ENCODE assay signal across 1 mouse cellular context in the genomic region with DNA sequence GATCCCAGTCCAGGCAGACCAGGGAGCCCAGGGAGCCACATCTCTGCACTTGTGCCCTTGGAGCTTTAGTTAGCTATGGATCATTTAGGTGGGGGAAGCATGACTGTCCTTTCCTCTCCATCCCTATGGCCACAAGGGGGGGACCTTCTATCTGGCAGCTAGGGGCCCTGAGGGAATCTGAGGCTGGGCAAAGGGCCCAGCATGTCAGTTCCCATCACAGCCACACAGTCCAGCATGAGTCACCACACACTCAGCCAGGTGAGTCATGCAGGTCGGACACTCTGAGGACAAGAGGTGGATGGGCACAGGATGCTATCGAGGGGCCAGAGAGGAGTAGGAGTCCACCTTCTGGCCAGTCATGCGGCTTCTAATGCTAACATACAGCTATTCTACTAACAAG.
TF ChIP-seq lines count a peak whose summit lies in the region.

No protein-coding gene starts in this region.

TF ChIP-seq in CH12.LX, 34 proteins besides CTCF, POLR2A, EP300 and RAD21 (continued from another document):
- no peak for TF ChIP-seq USF2 (conservative IDR thresholded peaks at IDR 0.05; ENCODE audit: low read depth, low read length)
- TF ChIP-seq PAX5 (IDR thresholded peaks at IDR 0.05; ENCODE audit: low read length) = no peak
- TF ChIP-seq ZC3H11A (IDR thresholded peaks at IDR 0.05; ENCODE audit: low read depth, low read length) = no peak
- no peak for TF ChIP-seq BHLHE40 (IDR thresholded peaks at IDR 0.05; ENCODE audit: low read depth, low read length)
- no peak for TF ChIP-seq MAX (IDR thresholded peaks at IDR 0.05; ENCODE audit: low read length)
- TF ChIP-seq SMC3 (IDR thresholded peaks at IDR 0.05; ENCODE audit: low read depth, low read length) = no peak
- TF ChIP-seq CHD2 (IDR thresholded peaks at IDR 0.05; ENCODE audit: low read length) = no peak
- no peak for TF ChIP-seq ZMIZ1 (IDR thresholded peaks at IDR 0.05; ENCODE audit: low read depth, low read length)
